Mouse (Mus musculus) testis, adult 2 months (tissue): ENCODE data around the gene Hist1h4f. TPM values are rescaled to one million over a fixed set of nuclear protein-coding genes. Genes with fewer than 3 reads are reported as not detected.
A peak's percentile ranks its signal among the peaks of the same experiment; 100 is the strongest.
"Not testable (repeated sequence)": the region's sequence is repeated elsewhere in the genome, so short reads cannot be mapped to it uniquely, and the experiment has no call there.

Experiments
- H3K27ac ChIP-seq: fragments of 200-500 bp; 2 replicates; pipeline ENCODE4 v1.5.1; 2012; ENCODE audit warnings: low read depth, low read length; ENCODE audit not compliant: control insufficient read depth, insufficient read depth
- H3K27me3 ChIP-seq: fragments of 200-500 bp; 2 replicates; pipeline ENCODE4 v1.6.1; 2012; ENCODE audit warnings: mild to moderate bottlenecking, low read length, moderate library complexity; ENCODE audit not compliant: control insufficient read depth, insufficient read depth
- H3K36me3 ChIP-seq: fragments of 200-500 bp; 2 replicates; pipeline ENCODE4 v1.6.1; 2012; ENCODE audit warnings: mild to moderate bottlenecking, low read length; ENCODE audit not compliant: control insufficient read depth, insufficient read depth
- H3K4me1 ChIP-seq: fragments of 200-500 bp; 2 replicates; pipeline ENCODE4 v1.6.1; 2012; ENCODE audit warnings: low read length; ENCODE audit not compliant: control insufficient read depth, insufficient read depth
- H3K4me3 ChIP-seq: fragments of 200-500 bp; 2 replicates; pipeline ENCODE4 v1.5.1; 2012; ENCODE audit warnings: low read depth, mild to moderate bottlenecking, low read length, moderate library complexity, mixed read lengths; ENCODE audit not compliant: control insufficient read depth
- CTCF ChIP-seq: fragments of 200-500 bp; IDR thresholded peaks from 2 replicates; pipeline ENCODE4 v1.5.1; 2012; ENCODE audit warnings: low read depth, mild to moderate bottlenecking, inconsistent platforms, low read length, moderate library complexity; ENCODE audit not compliant: control insufficient read depth, insufficient read depth, insufficient replicate concordance
- POLR2A ChIP-seq: fragments of 200-500 bp; IDR thresholded peaks from 2 replicates; pipeline ENCODE4 v1.6.1; 2012; ENCODE audit warnings: low read depth, mild to moderate bottlenecking, inconsistent platforms, low read length, moderate library complexity; ENCODE audit not compliant: control insufficient read depth
- polyA plus RNA-seq: library from polyadenylated mRNA; depleted of rRNA; stranded (reverse); fragments of >200 nt; gene quantifications from 2 replicates; pipeline ENCODE4 v1.2.3, GENCODE M21; 2012

Gene Hist1h4f
- polyA plus RNA-seq, 1 experiment, result 2.1 TPM

- Histone ChIP-seq H3K4me3 (peak within 1 kb of the TSS; percentile 47), H3K27ac (0 out of 2 replicates have a peak within 1 kb of the TSS, but pooled peaks have one; percentile 29), H3K36me3 (no peaks in the 10 kb centered on the region), H3K4me1 (peaks cover 4% of the 10 kb centered on the region), H3K27me3 (no peaks in the 10 kb centered on the region; the same call in 1 of the 2 replicates)
- TF ChIP-seq CTCF (no peak), POLR2A (no peak)
These were observed 23.9 kb upstream of the Hist1h4f start, which contains the start of gene Hist1h3d for GRCm38 (mm10) chr13:23575271-23575851. Hist1h3d (plus strand) TSS chr13:23575763.

DNA sequence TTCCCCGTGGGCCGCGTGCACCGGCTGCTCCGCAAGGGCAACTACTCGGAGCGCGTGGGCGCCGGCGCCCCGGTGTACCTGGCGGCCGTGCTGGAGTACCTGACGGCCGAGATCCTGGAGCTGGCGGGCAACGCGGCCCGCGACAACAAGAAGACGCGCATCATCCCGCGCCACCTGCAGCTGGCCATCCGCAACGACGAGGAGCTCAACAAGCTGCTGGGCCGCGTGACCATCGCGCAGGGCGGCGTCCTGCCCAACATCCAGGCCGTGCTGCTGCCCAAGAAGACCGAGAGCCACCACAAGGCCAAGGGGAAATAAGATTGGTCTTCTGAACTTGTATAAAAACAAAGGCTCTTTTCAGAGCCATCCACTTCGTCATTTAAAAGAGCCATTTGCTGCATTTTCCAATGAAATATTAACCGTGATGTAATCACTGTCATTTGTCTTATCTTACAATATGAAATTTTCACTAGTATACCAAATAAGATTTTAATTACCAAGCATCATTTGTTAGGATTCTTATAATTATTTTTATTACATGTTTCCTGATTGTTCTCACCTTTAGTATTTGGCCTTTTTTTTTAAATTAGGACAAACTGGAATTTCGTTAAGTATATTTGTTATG lies 23.2 kb upstream of the Hist1h4f start:
- 0 out of 2 replicates have a peak overlapping the region, but pooled peaks have one; percentile 53 for H3K27ac ChIP-seq
- not testable (repeated sequence) for H3K36me3 ChIP-seq, H3K4me1 ChIP-seq, H3K27me3 ChIP-seq
- peak overlapping the region; percentile 59 for H3K4me3 ChIP-seq

- Histone ChIP-seq H3K4me3 (peak within 1 kb of the TSS; percentile 62), H3K27ac (0 out of 2 replicates have a peak within 1 kb of the TSS, but pooled peaks have one; percentile 53)
- H3K27me3 ChIP-seq, H3K36me3 ChIP-seq, H3K4me1 ChIP-seq: not testable (repeated sequence)
These were observed 22.6 kb upstream of the Hist1h4f start, which contains the start of the genes Hist1h2bf and Hist1h2ad for GRCm38 (mm10) chr13:23573898-23574524. Hist1h2bf (minus strand) TSS chr13:23574196. Hist1h2ad (plus strand) TSS chr13:23574381.

- not testable (repeated sequence) for H3K4me1 ChIP-seq, H3K36me3 ChIP-seq, H3K27me3 ChIP-seq, H3K27ac ChIP-seq, H3K4me3 ChIP-seq
These were observed 21.8 kb upstream of the Hist1h4f start for GRCm38 (mm10) chr13:23573034-23573897.

DNA sequence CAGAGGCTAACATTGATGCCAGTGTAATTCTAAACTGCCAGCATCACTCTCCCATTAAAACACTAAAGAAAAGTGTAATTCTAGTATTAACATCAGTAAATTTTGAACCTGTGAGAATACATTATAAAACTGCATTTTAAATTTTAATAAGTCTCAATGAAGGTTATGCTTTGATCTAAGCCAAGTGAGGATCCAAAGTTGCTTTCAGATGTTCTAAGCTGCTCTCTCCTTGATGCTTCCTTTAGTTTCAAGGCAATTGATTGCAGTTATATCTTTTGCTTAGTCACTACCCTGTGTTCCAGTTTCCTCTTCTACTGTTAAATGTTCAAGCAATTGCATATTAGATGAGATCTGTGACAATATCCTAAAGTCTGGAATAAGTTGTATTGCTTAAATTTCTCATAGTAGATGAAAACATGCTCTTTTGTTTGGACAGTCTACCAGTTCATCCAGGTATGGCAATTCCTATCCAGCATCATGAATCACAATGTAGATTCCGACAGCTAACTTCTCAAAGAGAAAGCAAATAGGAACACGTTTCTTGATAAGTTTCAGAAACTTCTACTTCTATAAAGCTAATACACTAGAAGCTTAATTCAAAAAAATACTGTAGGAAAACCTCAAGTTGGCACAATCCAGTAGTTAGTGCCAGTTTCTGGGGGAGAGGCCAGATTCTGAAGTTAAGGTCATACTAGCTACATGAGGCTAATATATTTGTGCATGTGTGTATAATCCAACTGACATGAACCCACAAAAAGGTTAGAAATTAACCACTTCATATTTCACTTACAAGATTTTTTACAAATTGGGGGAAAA lies 21.0 kb upstream of the Hist1h4f start:
- no peak overlapping the region for H3K4me3 ChIP-seq
- no peaks in the 10 kb centered on the region; the same call in 1 of the 2 replicates for H3K27me3 ChIP-seq
- H3K4me1 ChIP-seq, result peaks cover 4% of the 10 kb centered on the region
- no peak overlapping the region for H3K27ac ChIP-seq
- TF ChIP-seq CTCF (no peak), POLR2A (no peak)
- H3K36me3 ChIP-seq, result no peaks in the 10 kb centered on the region

GRCm38 (mm10) chr13:23571504-23572217 lies 20.2 kb upstream of the Hist1h4f start:
- H3K27me3 ChIP-seq, H3K4me3 ChIP-seq, H3K36me3 ChIP-seq, H3K4me1 ChIP-seq, H3K27ac ChIP-seq: not testable (repeated sequence)
